Mouse (Mus musculus) stomach, adult 2 months (tissue): Measurements from ENCODE around the gene Gm47995. TPM values are rescaled to one million over a fixed set of nuclear protein-coding genes. Genes with fewer than 3 reads are reported as not detected.

Experiments used
- polyA plus RNA-seq: library from polyadenylated mRNA; depleted of rRNA; stranded (reverse); fragments of >200 nt; gene quantifications from 2 replicates; pipeline ENCODE4 v1.2.3, GENCODE M21; 2012; rRNA removed

Gene Gm47995
- polyA plus RNA-seq, result not detected in 2 replicates

GRCm38 (mm10) chr1:151198120-151198519, at the start of gene Gm47995:
Gene Gm47995, plus strand, starts transcription at chr1:151198448.

GRCm38 (mm10) chr1:151182266-151182665, 16.0 kb upstream of the Gm47995 start, which contains the start of gene Gm47985:
Gene Gm47985, plus strand, starts transcription at chr1:151182537.

GRCm38 (mm10) chr1:151192075-151192474, 6.2 kb upstream of the Gm47995 start, which contains the start of gene Gm8947:
Gene Gm8947, plus strand, starts transcription at chr1:151192376.

GRCm38 (mm10) chr1:151203818-151204217, 5.6 kb downstream of the Gm47995 start, which contains the start of gene 3110040M04Rik:
Gene 3110040M04Rik, plus strand, starts transcription at chr1:151204121.

GRCm38 (mm10) chr1:151209824-151210355, 11.6 kb downstream of the Gm47995 start, which contains the start of gene Gm47996:
Gene Gm47996, plus strand, starts transcription at chr1:151210131.

Other genes with a start within 250 kb of the Gm47995 start
- 0.20 and 0.50 TPM in 2 replicates for gene Hmcn1, start 205.0 kb upstream of the Gm47995 start, polyA plus RNA-seq
- 0.11 TPM in 1 of 2 replicates, not detected in the other for gene Gm47985, start 15.9 kb upstream of the Gm47995 start, polyA plus RNA-seq
- 0.09 and 0.13 TPM in 2 replicates for gene Gm8947, start 6.1 kb upstream of the Gm47995 start, polyA plus RNA-seq
- 0.51 TPM in 1 of 2 replicates, not detected in the other for gene 3110040M04Rik, start 5.7 kb downstream of the Gm47995 start, polyA plus RNA-seq
- gene Gm47996, start 11.7 kb downstream of the Gm47995 start, polyA plus RNA-seq, result not detected in 2 replicates
- gene Ivns1abp, start 146.0 kb downstream of the Gm47995 start, polyA plus RNA-seq, result 17.0 and 17.6 TPM in 2 replicates
- 0.98 and 1.5 TPM in 2 replicates for gene Swt1, start 230.0 kb downstream of the Gm47995 start, polyA plus RNA-seq
- 3.5 and 5.2 TPM in 2 replicates for gene Trmt1l, start 230.1 kb downstream of the Gm47995 start, polyA plus RNA-seq